Mouse (Mus musculus): ENCODE data around the gene Sema4d.

Gene Sema4d

DNA sequence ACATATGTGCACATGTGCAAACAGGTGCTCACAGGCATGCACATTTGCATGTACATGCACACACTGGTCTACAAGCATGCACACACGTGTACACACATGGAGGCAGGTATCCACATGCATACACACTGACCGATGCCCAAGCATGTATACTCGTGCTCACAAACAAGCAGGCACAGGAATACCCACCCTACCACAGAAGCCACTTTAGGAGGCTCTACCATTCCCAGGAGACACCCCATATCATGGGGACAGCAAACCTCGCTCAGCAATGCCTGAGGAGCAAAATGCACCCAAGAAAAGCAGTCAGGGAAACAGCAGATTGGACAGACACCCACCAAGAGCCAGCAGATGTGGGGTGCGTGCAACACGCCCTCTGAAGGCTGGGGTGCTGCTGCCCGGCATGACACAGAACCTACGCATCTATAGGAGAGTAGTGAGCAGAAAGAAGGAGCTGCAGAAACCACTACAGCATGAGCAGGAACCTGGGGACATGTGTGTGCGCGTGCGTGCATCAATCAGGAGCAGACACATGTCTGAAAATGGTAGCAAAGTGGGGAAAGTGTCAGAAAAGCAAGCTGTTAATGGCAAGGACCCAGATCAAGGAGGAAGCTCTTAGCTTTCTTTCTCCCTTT lies 15.1 kb downstream of the Sema4d start:
- no peak for DNase-seq (ENCODE audit: low spot score)

DNA sequence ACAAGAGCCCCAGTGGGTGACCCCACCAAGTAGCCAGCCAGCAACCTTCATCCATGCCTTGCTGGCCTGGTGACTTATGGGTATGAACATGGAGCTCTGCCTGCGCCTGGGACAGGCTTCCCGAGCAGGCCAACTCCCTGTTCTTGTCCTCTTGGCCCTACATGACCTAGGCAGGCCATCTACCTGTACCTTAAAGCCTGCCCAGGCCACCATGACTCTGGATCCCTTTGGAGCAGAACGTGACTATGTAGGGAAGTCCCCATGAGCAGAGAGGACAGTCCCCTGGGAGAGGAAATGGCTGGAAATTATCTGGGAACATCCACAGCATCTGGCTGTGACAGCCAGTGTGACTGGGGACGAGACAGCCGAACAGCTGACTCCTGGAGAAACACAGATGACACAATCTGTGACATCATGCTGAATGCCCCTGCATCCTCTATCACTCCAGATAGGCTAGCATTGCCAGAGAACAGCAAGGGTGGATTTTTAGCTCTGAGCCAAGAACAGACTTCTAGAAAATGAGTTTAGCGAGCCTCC lies 15.7 kb downstream of the Sema4d start:
- DNase-seq (ENCODE audit: low spot score) = no peak

DNA sequence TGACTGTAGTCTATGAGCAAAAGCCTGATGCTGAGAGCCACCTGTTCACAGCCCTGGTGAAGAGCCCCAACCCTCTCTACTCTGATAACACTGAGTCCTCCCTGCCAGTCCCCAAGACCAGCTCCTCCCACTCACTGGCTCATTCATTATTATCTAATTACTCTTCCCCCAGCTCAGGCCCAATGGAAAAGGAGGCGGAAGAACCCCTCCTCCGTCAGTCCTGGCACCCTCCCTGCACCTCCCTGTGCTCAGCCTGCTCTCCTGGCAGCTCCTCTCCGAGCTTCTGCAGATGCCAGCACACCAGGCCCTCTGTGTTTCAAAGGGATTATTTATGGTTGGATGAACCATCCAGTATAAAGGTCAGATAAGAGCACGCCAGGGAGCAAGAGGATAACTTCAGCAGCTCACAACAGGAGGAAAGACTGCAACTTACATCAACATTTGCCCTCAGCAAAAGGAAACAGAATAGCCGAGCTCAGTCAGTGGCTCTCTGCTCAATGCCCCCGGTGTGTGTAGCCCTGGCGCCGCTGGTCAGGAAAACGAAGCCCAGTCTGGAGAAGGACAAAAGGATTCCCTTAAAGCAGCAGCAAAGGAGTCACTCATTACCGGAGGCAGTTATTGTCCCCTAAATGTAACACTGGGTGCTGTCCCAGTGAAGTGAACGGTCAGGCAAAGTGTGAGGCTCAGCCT lies 16.4 kb downstream of the Sema4d start:
- DNase-seq (ENCODE audit: low spot score) = peak; percentile 74

DNA sequence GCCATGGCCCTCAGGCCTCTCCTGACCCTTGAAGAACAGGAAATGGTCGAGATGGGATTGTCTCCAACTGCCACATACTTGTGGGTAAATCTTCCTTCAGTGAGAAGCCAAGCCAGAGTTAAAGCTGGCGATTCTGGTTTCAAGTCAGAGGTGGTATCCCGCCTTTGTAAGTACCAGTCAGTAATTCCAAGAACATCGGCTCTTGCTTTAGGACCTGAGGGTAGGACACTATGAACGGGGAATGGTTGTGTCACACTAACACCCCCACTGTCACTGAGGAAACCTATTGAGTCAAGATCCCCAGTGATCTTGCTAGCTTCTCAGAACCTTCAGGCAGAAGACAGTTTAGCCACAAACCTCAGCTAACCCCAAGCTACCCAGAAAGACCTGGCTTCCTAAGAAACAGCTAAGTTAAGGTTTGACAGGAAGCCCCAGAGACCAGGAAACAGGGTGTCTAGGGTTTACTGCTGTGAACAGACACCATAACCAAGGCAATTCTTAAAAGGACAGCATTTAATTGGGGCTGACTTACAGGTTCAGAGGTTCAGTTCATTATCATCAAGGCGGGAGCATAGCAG lies 17.3 kb downstream of the Sema4d start:
- DNase-seq (ENCODE audit: low spot score) = no peak

DNA sequence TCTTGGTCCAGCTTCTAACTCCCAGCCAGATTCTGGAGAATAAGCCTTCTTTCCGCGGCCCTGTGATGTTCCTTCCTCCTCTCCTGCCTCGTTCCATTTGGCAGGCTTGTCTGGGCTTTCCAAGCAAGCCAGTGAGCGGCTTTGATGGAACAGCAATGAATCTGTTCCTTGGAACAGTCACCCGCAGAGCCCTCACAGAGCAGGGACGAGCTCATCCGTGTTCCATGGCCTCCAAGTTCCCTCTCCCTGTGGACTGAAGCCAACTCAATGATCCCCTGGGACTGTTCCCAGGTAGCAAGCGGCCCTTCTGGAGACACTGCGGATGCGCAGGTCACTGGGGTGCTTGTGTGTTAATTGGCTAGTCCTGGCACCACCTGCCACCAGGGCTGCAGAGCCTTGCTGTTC lies 21.7 kb downstream of the Sema4d start:
- no peak for DNase-seq (ENCODE audit: low spot score)

DNA sequence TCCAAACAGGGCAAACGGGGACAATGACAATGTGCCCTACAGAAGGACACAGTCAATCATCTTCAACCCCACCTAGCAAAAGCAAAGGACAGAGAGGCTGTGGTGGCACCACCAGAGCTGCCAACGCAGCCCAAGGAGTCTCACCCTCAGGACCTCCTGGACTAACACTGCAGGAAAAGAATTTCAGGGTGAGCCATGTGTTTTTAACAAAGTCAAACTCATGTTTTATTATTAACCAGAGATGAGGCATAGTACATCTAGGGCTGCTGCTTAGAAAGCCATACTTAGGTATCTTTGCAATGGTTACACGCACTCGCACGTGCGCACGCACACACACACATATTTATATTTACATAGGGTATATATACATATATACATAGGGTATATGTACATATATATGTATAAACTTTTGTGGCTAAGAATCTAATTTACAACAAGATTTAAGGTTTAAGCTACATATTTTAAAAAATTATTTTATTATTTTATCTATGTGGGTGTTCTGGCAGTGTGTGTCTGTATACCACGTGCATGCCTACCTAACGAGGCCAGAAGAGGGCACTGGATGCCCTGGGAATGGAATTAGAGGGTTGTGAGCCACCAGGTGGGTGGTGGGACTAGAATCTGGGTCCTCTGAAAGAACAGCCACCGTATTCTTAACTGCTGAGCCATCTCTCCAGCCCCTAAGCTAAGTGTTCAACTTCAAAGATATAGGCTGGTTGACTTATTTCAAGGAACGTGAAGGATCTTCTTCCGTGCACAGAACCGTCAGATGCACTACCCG lies 22.7 kb downstream of the Sema4d start:
- no peak for DNase-seq (ENCODE audit: low spot score)

DNA sequence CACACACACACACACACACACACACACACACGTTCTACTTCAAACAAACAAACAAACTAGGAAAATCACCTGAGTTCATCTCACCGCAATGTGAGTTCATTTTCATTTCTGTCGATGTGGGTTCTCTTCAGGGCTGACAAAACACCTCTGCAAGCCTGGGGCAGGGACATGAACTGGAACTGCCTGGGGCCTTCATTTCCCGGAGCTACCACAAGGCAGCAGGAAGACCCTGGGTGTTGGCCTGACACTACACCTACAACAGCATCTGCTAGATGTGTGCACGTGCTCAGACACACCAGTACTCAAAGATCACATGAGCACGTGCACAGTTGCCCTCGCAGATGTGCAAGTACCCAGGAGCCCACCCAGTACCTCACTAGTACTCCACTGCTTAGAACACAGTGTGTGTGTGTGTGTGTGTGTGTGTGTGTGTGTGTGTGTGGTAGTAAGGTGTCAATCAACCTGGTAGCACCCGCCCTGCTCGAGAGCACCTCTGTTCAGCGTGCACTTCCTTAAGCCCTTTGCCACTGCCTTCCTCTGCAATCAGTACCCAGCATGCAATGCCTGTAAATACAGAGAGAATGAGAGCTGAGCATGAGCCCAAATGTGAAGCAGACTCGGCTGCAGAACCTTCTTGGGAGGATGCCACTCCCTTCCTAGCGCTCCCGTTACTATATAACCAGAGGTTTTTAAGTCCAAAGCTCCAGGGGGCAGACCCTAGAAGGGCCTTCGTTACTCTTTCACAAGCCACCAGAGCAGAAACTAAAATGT lies 25.4 kb downstream of the Sema4d start:
- DNase-seq (ENCODE audit: low spot score) = no peak

DNA sequence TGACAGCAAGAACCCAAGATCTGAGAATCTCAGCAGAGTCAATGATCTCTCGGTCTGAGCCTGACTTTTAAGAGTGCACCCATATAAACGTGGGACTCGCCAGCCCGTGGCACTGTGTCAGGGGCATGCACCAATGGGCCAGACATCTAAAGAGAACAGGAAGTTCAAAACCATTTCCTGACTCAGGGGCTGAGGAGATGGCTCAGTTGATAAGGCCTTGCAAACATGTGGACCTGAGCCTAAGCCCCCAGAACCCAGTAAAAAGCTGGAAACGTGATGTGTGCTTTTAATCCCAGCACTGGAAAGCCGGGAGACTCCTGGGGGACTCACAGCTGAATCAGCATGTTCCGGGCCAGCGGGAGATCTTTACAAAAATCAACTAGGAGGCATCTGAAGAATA lies 26.0 kb downstream of the Sema4d start:
- no peak for DNase-seq (ENCODE audit: low spot score)

DNA sequence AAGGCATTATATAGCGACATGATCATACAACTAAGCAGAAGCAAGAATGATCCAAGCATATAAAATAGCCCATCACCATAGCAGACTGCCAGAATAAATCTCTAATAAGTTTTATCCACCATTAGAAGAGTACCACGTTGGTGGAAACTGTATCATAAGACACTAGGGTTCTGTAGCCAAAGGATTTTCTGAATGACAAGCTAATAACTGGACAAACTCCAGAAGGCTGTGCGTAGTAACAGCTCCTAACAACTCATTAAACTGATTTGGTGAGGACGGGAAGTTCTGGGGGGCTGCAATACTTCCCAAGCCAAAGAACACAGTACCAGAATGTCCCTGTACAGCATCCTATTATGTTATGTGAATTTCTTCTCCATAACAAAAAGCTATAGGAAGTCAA lies 26.8 kb downstream of the Sema4d start:
- DNase-seq (ENCODE audit: low spot score) = no peak

DNA sequence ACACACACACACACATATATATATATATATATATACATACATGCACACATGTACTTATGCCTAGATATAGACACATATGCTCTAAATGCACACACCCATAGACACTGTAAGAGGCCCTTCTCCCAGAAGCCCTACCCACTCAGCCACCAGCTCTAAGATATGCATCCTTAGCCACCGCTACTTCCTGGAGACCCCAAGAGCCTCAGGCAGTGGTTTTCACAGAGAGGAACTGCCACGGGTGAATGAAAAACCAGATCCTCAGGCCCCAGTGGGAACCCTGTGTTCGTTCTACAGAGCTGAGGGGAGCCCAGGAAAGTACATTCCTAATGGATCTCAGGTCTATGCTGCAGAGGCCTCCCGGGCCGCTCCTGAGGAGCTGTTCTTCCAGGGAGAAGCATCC lies 28.2 kb downstream of the Sema4d start:
- DNase-seq (ENCODE audit: low spot score) = no peak

DNA sequence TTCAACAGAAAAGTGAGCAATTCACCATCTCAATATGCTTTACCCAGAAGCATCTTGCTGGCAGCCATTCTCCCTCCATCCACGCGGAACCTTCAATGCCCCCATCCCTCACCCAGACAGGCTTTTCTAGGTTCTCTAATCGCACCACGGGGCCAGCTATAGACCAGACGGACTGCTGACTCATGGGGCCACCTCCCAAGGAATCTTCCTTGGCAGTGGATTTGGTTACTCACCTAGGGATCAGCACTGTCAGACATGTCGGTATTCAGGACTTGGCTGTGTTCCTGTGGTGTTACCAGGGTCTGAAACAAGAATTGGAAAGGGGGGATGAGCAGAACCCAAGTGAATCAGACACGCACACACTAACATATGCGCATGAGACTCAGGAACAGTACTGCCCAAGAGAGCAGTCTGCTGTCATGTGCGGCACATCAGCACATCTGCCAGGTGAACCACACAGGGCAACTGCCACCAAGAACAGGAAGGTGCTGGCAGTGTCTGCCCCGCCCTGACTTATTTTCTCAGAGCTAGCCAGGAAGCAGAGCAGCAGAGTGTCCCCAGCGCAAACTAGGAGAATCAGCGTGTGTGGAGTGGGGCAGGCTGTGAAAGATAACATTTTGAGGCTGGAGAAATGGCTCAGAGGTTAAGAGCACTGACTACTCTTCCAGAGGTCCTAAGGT lies 30.4 kb downstream of the Sema4d start:
- DNase-seq (ENCODE audit: low spot score) = no peak

DNA sequence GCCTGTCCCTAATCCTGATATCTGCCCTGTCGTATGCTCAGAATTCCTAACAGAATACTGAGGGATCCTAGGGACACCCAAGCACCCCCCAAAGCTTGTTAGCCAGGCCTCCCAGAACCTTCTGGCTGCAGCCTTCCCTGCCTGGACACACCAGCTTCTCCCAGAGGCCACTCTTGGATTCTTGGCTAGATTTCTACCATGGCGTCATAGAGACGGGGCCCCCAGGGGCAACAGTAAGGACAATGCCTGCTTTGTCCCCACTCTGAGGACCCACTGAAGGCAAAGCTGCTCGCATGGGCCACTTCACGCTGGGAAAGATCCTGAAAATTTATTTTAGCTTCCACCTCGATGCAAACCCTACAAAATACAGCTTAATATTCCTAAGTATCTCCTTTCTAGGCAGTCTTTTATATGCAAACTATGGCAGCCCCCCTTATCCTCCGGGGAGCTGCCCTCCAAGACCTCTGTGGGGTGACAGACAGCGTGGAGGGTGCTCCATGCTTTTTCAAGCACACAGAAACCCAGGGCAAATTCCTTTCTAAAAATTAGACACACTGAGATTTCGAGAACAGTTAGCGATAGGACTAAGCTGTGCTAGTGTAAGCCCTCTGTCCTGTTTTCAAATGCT lies 32.2 kb downstream of the Sema4d start:
- DNase-seq (ENCODE audit: low spot score) = no peak

DNA sequence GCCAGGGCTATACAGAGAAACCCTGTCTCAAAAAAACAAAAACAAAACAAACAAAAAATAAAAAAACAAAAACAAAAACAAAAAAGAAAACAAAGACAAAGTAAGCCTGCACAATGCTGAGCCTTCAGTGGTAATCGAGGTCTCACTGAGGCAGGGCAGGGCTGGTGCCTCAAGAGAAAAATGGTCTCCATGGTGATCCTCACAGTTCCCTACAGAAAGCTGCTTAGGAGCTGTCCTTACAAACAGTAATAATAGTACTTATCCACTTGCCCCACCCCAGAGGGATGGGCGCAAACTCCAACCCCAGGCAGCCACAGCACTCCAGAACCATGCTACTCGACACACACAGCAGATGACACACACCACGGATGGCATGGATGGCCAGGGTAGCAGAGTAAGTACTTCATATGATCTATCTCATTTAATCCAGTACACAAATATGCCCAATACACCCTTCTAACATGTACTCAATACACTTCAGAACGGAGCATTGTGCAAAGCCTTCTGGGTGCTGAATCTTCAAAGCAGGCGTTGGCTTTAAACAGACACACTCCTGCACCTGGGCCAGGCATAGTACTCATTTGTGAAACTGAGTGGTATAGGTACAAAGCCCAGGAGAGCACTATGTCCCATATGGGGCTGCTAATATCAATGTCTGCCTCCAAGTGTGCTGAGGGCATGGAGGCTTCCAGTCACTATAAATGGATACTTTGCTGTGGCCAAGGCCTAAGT lies 34.1 kb downstream of the Sema4d start:
- no peak for DNase-seq (ENCODE audit: low spot score)

DNA sequence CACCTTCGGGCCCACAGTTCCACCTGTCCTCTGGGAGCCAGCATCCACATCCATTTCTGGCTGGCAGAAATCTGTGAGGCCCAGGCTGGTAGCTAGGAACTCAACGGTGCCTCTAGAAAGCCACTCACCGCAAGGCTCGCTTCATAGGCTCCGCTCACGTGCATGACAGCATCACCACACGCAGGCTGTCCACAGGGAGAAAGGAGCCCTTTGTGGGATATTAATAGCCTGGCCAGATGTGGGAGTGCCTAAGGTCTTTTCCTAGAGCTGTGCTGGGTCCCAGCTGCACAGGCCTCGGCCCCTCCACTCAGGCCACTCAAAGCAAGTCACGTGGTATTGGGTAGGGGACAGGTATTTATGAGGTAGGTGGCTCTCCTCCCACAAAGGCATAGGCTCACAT lies 35.1 kb downstream of the Sema4d start:
- no peak for DNase-seq (ENCODE audit: low spot score)

DNA sequence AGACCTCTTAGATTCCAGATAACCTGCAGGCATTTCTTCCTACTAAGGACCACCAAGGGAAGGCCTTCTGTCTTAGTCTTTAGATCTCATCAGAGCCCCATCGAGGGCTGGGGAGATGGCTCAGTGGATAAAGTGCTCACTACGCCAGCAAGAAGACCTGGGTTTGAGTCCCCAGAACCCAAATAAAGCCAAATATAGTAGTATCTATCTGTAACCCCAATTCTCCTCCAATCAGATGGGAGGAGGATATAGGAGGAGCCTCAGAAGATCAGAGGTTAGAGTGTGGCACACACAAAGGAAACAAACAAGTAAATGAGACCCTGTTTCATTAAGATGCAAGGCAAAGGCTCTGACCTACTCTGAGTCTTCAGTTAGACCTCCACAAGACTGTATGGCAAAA lies 36.4 kb downstream of the Sema4d start:
- DNase-seq (ENCODE audit: low spot score) = no peak

DNA sequence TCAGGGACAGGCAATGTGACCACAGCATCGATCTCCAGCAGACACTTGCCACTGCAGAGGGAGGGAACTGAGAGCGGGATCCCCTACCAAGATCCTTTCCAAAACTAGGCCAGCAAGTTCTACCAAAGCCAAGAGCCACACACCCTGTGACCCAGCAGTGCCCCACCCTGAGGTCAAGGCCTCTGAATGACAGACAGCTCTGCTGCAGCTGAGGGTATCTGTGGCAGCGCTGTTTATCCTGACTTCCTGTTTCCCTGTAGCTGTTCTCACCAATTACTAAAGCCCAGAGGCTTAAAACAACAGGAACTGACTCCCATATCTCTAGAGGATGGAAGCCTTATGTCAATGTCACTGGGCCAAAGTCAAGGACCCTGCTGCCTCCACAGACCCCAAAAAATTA lies 37.0 kb downstream of the Sema4d start:
- DNase-seq (ENCODE audit: low spot score) = peak; percentile 34

DNA sequence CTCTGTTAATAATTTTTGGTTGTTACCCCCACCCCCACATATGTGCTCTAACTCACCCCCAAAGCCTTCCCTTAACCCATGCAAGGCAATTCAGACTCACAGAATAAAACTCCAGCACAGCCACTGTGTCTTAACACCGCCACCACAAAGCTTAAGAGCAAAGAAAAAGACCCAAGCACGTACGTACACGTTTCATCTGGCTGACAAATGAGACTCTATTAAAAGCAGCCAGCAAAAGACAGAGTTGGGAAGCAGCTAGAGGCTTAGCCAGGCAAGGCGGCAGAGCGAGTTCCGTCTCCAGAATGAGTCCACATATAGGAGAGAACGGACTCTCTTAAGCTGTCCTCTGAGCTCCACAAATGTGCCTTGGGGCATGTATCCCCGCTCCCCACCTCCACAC lies 37.5 kb downstream of the Sema4d start:
- DNase-seq (ENCODE audit: low spot score) = no peak

DNA sequence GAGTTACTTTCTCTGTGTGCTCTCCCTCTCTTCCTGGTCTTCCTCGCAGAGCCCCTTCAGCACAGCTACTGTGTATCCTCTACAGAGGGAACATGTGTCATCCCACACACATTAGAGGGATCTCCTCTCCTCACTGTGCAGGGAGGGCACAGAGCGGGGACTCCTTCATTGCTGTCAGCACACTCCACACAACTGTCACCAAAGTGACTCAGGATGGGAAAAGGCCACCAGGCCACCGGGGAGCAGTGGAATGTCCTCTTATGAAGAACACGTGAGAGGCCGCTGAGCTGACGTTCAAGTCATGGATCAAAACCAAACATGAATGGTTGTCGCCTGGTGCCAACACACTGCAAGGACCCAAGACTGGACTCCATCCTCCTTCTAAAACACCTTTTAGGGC lies 38.0 kb downstream of the Sema4d start:
- DNase-seq (ENCODE audit: low spot score) = no peak

DNA sequence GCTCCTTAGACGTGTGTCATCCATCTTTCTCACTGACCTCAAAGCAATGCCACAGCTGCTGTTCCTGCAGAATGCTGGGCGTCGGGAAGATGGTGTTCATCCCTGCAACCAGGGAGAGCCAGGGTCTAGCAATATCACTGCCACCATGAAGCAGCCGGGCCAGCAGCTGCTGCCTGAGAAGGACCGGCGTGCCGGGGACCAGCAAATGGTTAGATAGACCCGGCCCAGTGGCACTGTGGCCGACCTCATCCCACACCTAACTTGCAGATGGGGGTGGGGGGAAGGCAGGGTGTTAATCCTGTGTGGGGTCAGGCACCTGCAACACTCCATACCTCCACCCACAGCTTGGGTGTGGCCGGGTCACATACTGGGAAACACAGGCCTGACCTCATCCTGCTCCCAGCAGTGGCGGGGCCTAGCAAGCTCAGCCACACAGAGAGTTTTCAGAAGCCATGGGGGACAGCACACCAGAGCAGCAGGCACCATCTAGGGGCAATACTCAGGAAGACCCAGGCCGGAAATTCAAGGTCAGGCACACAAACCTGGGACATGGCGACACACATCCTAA lies 38.9 kb downstream of the Sema4d start:
- no peak for DNase-seq (ENCODE audit: low spot score)

Measured in c-Kit-positive CD71-positive TER-119-positive erythroid progenitor cells, embryonic 14.5 days (primary cell).